Mouse (Mus musculus) frontal cortex, postnatal 36 days (tissue): ENCODE measurements around the gene Sf3b5.

Experiments
- DNase-seq, 2 experiments: peaks; one replicate each; pipeline ENCODE4 v3.0.0; 2022; ENCODE audit warnings: low spot score in 2 of 2

Gene Sf3b5

DNA sequence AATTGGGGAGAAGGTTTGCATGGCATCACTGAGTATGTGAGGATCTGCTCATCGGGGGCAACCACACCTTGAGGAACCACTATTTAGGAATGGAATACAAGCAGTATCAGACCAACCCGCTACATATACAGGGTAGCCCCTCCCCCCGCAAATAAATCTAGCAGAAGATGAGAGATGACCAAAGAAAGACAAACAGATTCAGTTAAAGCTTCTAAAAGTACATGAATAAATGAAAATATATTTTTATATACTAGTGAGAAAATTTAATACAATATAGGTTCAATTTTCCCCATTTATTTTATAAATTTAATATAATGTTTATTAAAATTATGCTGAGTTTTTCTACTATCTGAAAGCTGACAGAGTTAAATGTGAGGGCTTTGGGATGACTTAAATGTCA, at the start of gene Sf3b5:
Sf3b5 (plus strand) TSS at position 301 of the 400 bp plus-strand sequence.
- no peak for DNase-seq

DNA sequence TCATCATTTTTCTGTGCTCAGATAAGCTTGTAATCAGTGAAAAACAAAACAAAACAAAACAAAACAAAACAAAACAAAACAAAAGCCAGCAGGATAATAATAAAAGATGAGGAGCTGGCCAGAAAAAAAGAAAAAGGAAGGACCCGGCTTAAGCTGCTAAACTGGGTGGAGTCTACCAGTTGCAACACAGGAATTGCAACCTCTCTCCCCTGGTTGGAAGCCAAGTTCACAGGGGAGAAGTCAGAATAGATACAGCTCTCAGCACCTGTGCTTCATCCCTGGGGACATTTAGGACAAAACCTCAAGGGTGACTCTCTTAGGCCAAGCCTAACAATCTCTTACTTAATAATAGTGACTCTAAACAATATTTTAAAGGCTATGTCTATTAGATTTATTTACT, 49.3 kb upstream of the Sf3b5 start:
- DNase-seq = no peak

DNA sequence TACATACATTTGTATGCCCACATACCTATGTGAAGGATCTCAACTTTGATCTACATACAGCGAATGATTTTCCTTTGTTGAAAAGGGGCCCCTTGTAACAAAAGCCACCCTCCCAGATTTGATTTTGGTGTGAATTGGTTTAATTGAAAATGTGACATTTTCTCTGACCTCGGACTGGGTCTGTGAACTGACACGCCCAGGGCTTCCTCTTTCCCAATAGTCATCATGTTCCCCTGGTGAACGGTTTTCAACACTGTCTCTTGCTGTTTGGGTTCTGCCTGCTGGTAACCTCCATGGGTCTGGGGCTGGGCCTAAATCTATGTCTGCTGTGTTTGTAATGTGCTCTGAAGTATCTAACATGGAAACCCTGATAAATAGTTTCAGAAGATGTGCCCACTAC, 47.9 kb upstream of the Sf3b5 start:
- no peak for DNase-seq

DNA sequence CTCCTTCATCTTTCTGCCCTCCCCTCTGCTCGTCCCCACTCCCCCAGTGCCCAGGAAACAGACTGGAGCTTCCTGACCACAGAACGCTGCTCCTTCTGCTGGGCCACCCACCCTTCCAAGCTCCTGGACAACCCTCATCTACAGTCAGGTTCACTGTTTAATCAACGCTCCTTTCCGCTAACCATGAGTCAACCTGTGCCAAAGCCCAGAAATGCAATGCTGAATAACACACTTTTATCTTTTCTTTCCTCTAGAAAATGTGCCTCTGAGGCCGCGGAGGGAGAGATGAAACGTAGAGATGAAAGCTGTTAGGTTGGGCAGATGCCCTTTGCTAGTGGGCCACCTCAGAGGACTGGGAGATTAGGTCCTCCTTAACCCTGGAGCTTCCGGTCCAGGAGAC, 43.6 kb upstream of the Sf3b5 start:
- no peak for DNase-seq

DNA sequence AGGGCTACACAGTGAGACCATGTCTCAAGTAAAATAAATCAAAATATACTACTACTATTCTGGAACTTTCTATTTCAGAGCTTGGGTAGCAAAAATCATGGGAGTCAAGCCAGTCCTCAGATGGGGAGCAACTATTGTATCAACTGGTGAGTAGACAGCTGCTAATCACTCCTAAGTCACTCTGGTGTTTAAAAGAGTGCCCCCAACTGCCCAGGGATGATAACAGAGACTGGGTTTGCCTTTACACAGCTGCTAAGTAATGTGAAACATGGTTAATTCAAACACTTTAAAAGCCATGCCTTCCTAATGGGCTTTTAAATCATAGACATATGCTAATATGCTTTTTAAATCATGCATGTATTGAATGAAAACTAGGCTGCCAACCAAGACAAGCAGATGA, 42.9 kb upstream of the Sf3b5 start:
- DNase-seq = no peak

DNA sequence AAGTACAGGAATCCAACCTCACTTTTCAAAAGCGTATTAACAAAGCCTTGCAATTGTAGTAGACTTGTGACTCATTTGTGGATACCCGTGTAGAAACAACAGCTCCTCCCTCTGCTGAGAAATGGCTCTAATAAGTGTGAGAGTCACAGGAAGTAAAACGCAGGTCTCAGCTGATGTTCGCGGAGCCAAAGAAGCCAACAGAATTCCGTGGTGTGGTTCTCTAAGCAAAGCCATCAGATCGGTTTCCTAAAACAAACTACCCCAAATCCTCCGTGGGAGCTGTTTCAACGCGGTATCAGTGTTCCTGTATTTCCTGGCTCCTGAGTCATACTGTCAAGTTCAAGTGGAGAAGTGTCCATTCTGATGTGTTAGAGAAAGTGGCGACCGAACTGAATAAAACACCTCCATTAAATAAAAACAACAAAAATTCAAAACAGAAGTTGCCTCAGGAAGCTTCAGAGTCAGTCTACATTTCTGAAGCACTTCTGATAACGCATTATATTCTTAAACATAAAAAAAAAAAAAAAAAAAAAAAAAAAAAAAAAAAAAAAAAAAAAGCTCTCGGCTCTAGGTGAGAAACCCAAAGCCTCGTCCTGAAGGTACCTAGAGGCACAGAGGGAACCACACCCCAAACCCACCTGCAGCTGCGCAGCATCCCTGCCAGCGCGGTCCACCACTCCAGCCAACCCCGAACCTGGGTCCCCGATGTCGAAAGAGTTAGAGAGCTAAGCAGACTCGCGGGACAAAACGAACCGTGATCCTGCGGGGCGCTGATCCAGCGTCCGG, 41.6 kb upstream of the Sf3b5 start:
- no peak for DNase-seq

DNA sequence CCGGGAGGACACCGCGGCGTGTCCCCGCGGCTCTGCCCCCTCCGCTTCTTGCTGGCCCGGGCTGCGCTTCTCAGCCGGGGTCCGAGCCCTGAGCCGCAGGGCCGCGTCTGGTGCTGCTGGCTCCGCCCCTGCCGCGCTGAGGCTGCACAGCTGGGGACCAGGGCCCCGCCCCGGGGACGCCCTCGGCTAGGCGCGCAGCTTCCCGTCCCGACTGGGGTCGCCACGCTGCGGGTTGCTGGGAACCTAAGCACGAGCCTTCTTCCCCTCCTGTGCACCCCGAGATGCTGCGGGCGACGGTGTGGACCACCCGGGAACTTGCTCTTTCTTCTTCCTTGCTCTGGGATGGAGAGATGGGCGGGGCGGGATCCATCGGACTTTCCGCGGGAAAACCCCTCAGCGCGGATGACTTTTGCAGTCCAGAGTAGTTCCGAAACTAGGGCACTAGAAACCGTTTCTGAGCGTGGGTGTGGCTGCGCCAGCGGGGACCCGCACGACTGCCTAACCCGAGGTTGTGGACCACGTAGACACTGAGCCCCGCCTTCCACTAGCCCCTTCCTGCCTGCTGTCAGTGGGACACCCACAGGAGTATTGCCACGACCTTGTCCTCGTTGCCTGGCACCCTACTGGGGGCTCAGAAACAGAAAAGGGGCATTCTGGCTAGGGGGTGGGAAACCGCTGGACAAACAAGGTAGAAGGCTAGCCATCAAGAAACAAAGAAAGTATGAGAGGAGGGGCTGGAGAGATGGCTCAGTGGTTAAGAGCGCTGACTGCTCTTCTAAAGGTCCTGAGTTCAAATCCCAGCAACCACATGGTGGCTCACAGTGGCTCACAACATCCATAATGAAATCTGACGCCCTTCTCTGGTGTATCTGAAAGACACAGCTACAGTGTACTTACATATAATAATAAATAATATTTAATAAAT, 40.7 kb upstream of the Sf3b5 start, which contains the start of gene Stx11:
Stx11 (minus strand) TSS at position 148 of the 925 bp plus-strand sequence.
- DNase-seq = peak in 1 of 2 experiments; percentile 5

DNA sequence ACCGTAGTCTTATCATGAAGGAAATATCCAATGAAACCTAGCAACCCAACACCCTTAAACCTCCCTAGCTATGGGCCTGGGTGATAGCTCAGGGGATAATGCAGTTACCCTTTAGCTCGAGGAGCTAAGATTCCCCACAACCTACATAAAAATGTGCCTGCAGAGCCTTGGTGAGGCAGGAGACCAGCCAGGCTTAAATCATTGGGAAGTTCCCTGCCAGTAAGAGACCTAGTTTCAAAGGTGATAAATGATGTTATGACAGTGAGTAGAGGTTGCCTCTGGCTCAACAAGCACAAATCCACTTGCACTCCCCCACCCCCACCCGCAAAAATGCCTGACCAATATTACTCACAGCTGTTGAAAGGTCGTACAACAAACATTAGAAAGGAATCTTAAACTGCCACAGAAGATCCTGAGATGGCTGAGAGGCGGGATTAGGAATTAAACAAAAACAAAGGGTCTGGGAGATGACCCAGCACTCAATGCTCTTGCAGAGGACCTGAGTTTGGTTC, 39.4 kb upstream of the Sf3b5 start:
- DNase-seq = no peak

DNA sequence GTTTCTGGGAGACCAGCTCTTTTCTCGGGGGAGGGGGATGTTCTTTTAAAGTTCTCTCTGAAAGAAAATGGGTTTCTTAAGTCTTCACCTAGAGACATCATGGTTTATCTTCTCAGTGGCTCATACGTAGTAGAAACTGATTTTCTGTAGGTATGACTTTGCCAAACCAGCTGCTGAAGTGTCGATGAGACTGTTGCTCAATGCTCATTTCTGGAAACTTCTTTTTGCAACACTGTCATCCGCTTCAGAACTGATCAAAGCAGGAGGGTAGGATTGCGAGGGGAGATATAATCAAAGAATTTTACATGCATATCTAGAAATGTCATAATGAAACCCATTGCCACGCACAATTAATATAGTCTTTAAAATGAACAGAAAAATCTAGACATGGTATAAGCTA, 30.6 kb upstream of the Sf3b5 start:
- no peak for DNase-seq

DNA sequence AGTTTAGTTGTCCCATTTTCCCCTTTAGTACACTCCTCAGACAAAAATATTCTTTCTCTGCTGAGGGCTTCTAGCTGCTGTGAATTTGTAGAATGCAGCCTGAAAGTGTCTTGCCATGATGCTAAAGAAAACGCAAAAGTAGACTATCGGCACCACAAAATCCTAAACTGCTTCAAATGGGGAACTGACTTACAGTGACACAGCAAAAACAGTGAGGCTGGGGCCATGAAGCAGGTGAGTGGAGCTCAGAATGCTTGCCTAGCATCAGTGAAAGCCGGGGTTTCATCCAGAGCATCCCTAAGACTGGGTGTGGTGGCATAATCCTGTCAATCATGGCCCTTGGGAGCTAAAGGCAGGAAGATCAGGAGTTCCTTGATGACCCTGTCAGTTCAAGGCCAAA, 29.7 kb upstream of the Sf3b5 start:
- no peak for DNase-seq

DNA sequence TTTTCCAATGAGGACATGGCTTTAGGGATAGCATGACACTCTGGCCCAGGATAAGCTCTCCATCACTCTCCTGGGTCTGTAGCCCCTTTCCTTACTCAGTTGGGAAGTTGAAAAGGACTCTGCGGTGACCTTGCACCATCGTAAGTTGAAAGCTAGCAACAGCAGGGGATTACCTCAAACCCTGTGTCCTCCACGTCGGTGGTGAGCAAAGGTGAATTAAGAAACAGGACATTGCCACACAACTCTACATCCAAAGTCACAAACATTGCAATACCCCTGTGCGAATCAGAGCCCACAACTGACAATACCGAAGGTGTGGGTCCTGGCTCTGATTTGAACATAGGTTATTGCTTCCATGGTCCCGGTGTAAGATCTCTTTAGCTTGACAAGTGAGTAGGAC, 29.2 kb upstream of the Sf3b5 start:
- no peak for DNase-seq

DNA sequence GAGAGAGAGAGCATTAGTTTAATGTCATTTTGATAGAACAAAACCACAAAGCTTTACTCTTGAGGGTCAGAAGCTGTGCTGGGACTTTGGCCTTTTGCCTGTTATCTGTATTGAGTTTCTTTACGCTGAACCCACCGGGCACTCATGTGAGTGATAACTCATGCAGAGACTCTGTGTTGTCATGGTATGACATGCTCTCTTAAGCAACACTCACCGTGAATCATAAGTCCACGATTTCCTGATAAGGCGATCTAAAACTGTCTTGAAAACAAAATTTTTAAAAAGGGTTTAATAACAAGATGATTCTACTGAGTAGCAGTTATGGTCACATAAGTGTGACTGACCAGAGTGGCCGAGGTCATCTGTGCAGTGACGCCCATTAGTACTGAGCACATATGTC, 28.6 kb upstream of the Sf3b5 start:
- DNase-seq = no peak

DNA sequence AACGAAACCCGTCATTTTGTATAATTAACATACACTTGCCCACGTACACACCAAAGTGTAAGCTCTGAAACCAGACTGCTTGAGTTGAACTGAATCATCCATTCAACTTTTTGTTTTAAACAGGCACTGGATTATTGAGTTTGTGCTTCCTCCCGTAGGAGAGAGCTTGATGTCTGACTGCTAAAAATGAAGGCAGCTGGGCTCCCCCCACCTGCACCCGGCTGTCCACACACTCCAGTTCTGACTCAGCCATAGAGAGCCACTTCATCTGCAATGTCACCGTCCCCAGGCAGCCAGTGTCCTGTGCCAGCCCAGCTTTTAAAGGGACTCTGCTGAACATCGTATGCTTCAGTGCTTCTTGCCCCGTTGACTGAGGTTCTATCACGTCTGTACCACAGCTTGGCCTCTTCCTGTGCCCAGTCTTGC, 27.3 kb upstream of the Sf3b5 start:
- DNase-seq = peak; percentile 33 to 40

DNA sequence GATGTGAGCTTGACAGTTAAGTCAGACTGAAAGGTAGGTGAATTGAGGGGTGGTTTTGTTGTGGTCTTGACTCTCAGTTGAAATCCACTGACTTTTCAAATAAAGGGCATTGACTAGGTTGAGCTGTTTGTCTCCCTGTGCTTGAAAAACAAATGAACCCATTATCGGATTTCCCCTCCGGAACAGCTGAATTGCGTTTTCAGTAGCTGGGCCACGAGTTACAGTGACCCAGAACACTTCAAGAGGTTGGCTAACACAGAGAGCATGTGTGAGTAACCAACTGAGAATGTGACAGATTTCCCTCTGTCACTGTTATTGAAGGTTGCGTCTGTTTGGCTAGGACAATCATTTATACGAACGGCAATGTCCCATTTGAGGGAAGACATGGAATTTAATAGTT, 24.1 kb upstream of the Sf3b5 start:
- no peak for DNase-seq

DNA sequence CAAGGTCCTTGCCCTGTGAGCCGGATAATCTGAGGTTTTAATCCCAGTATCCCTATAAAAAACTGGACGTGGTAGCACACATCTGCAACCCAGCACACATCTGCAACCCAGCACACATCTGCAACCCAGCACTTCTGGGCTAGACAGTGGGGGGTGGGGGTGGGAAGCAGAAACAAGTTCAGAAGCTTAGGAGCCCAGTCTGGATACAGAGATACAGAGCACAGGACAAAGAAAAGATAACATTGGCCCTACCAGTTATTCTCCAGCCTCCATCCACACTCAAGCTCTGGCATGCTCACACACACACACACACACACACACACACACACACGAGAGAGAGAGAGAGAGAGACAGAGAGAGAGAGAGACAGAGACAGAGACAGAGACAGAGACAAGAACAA, 21.6 kb upstream of the Sf3b5 start:
- no peak for DNase-seq

DNA sequence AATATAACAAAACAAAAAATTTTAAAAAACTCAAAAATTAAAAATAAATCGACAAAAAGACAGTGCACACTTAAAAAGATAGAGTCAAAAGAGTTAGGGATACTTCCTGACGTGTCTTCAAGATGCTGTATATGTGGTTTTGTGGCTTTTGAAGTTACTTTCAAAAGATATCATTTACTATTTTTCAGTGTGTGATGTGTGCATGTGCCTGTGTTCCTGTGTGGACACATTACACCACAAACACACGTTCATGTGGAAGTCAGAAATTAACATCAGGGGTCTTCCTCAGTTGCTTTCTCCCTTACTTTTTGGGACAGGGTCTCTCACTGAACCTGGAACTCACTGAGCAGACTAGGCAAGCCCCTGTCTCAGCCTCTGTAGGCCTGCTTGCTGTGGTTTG, 20.1 kb upstream of the Sf3b5 start:
- no peak for DNase-seq

DNA sequence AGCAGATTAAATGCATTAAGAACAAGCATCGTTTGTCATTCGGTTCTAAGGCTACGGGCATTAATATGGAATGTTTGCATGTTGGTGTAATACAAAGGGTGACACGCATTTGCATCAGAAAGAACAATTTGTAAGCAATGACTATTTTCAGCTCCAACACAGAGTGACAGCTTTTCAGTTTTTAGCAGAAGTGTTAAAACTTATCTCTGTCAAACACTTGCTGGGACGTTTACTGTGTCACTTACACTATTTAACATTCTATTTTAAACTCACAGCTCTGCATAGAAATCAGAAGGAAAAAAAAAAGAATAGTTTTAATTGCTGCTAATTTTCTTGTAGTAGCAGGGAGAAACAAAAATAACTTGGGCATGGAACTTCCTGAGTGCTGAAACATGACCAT, 18.7 kb upstream of the Sf3b5 start:
- no peak for DNase-seq

DNA sequence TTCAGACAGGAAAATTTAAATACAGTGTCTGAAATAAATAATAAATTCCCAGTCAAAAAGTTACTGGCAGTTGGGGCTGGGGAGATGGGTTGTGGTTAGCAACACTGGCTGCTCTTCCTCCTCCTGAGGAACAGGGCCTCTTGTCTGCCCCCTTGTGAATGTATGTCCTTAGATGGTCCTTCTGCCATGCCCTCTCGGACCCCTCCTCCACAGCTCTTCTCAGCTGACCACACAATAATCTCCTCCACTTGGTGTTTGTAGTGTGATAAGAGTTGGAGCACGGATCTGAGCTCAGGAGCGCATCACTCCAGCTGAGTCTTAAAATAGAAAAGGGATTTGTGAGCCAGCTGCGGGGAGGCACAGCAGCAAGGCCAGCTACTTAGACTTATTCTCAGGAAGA, 18.2 kb upstream of the Sf3b5 start:
- DNase-seq = no peak

DNA sequence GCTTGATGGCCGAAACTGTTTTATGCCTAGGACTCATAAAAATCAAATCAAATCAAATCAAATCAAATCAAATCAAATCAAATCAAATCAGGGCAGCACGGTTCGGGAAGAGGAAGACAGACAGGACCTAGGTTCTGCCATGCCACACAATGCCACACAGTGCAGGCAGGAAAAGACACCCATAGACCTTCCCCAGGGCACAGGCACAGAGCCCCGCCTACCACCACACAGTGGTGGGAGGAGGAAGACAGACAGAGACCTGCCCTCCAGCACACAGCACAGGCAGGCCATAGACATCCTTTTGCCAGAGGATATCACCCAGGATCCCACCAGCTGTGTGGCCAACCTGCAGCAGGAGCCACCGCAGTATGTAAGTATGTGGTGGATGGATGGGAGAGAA, 13.2 kb upstream of the Sf3b5 start:
- no peak for DNase-seq

DNA sequence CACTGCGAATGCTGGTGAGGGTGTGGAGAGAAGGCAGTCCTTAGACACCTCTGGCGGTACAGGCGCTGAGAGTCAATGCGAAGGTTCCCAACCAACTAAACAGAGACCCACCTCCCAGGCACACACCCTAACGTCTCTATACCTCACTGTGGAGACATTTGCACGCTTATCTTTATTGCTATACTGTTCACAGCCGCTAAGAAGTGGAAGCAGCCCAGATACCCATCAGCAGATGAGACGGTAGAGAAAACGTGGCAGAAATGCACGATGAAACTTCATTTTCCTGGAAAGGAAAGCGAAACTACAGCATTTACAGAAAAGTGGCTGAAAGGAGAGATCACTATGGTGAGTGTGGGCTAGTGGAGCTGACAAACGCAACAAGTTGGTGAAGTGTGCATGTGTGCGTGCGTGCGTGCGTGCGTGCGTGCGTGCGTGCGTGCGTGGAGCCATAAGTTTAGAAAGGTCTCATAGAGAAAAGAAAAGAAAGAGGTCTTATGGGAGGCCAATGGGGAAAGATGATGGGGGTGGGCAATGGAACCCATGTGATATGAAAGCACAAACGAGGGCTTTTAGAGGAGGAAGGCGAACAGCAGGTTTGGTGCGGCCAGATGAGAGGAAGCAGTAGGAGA, 11.6 kb upstream of the Sf3b5 start:
- no peak for DNase-seq

DNA sequence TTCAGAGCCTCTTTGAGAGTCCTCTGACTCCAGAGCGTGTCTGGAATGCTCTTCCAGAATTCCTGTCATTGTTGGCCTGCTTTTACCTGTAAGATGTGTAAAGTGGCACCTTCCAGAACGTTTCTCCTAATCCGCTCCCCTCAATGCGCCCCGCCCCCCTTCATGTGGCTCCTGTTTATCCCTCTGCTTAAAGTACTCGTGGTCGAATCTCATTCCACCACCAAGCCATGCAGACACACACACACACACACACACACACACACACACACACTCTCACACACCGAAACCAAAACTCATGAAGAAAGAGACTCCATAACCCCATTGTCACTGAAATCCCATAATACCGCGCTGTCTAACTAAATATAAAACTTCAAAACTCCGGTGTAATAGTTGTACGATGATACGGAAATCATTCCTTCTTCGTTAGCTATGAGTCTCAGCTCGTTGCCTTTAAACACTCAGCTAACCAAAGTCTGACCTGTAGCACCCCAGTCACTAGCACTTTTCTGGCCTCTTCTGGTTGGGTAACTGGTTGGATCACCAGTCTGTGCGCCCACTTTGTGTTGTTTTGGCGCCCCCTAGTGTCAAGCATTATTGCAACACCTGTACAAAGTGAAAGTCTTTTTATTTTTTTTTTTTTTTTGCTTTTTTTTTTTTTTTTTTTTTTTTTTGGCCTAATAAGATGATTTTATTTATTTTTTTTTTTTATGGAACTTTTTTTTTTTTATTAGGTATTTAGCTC, 8.2 kb upstream of the Sf3b5 start:
- peak; percentile 77 to 86 for DNase-seq
